Mouse (Mus musculus) stomach, postnatal 0 days (tissue): ENCODE data around the gene Ibsp. TPM values are rescaled to one million over a fixed set of nuclear protein-coding genes. Genes with fewer than 3 reads are reported as not detected.
A peak's percentile ranks its signal among the peaks of the same experiment; 100 is the strongest.

Experiments used
- ATAC-seq: fragments of 200-750 bp; cut with Nextera tagmentation; 2 replicates; pipeline ENCODE4 v1.8.0; 2017; ENCODE audit not compliant: low FRiP score, low TSS enrichment
- DNase-seq: peaks from one replicate; pipeline ENCODE4 v3.0.0-alpha.2; 2016; ENCODE audit warnings: low spot score
- H3K27ac ChIP-seq: fragments of 300-500 bp; sonication (generic); replicated peaks from 2 replicates; pipeline ENCODE4 v1.5.1; 2014; ENCODE audit warnings: mild to moderate bottlenecking, control low read depth
- H3K27me3 ChIP-seq: fragments of 300-500 bp; sonication (generic); 2 replicates; pipeline ENCODE4 v1.6.1; 2014; ENCODE audit warnings: low read length; ENCODE audit not compliant: control insufficient read depth, insufficient read depth
- H3K36me3 ChIP-seq: fragments of 300-500 bp; sonication (generic); 2 replicates; pipeline ENCODE4 v1.6.1; 2014; ENCODE audit warnings: low read length, mixed read lengths; ENCODE audit not compliant: control insufficient read depth, insufficient read depth
- H3K4me1 ChIP-seq: fragments of 300-500 bp; sonication (generic); replicated peaks from 2 replicates; pipeline ENCODE4 v1.6.1; 2014; ENCODE audit warnings: antibody characterized with exemption; ENCODE audit not compliant: control insufficient read depth, insufficient read depth
- H3K4me2 ChIP-seq: fragments of 300-500 bp; sonication (generic); replicated peaks from 2 replicates; pipeline ENCODE4 v1.6.1; 2014; ENCODE audit warnings: low read depth, mild to moderate bottlenecking, control low read depth, moderate library complexity
- H3K4me3 ChIP-seq: fragments of 300-500 bp; sonication (generic); 2 replicates; pipeline ENCODE4 v1.5.1; 2014; ENCODE audit warnings: low read depth, low read length, control low read depth
- H3K9ac ChIP-seq: fragments of 300-500 bp; sonication (generic); 2 replicates; pipeline ENCODE4 v1.6.1; 2014; ENCODE audit warnings: mild to moderate bottlenecking, low read length, control low read depth, mixed read lengths
- H3K9me3 ChIP-seq: fragments of 300-500 bp; sonication (generic); 2 replicates; pipeline ENCODE4 v1.6.1; 2016; ENCODE audit warnings: low read length; ENCODE audit not compliant: control insufficient read depth
- CTCF ChIP-seq: IDR thresholded peaks from 2 replicates; pipeline ENCODE4 v1.5.1; 2016; ENCODE audit warnings: antibody characterized with exemption, low read depth, mild to moderate bottlenecking, moderate library complexity
- EP300 ChIP-seq: optimal IDR thresholded peaks from 2 replicates; pipeline ENCODE3; 2016; ENCODE audit warnings: antibody characterized with exemption
- WGBS: fragments of 180-500 bp; shearing (Covaris S2); extraction: QIAGEN DNeasy Blood & Tissue Kit; methylation state at CpG from one replicate; pipeline ENCODE4 v1.1.7; 2014; 5-methylcytosine and 5-hydroxymethylcytosine counted together
- polyA plus RNA-seq: library from polyadenylated mRNA; unstranded; fragments of >200 nt; fragmentation: Nextera tagmentation; extraction: Ambion mirVana; gene quantifications from 2 replicates; pipeline ENCODE4 v1.2.1, GENCODE M21; 2015

Gene Ibsp
- polyA plus RNA-seq, 1 experiment from 2014 or later, result 0.13 TPM

DNA sequence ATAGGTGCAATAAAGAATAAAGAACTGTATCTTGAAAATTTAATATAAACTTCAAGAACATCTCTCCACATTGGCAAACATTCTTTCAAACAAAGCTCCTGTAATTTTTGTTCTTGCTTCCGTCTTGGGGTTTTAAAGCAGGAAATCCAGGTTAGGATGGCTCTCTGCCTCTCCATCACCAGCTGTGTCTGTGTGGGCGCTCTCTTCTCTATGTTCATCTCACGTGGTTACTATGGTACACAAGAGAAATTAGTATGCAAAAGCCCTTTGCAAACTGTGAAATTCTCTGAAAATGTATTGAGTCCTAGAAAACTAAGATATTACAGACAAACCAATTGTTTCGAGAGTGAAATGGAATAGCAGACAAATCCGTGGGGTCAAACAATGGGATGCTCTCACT, 30.4 kb downstream of the Ibsp start:
- DNase-seq (no peak), ATAC-seq (no peak)
- TF ChIP-seq EP300 (no peak), CTCF (no peak)
- H3K27ac ChIP-seq, result no peak overlapping the region
- H3K4me3 ChIP-seq, result no peak overlapping the region
- no peak overlapping the region for H3K9ac ChIP-seq
- H3K9me3 ChIP-seq, result no peaks in the 10 kb centered on the region
- WGBS, result 67% methylated on average over 5 of the region's 5 CpGs
- H3K4me2 ChIP-seq, result no peak overlapping the region
- no peaks in the 10 kb centered on the region for H3K4me1 ChIP-seq
- H3K27me3 ChIP-seq, result no peaks in the 10 kb centered on the region
- no peaks in the 10 kb centered on the region for H3K36me3 ChIP-seq

DNA sequence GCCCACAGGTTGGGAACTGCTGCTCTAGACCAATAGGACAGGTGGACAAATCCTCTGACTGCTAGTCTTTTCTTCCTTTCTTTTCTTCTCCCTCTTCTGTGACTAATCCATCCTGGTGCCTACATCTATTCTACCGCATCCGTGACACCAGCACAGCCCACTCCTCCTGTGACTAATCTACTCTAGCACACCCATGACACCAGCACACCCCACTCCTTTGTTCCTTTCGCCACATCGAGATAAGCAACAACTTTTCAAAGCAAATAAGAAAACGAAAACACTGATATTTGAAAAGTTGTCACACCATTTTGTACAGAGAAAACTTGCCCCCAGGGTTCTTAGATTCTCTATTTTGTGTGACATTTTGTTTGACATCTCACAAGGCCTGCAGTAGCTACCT, 31.1 kb downstream of the Ibsp start:
- Histone ChIP-seq H3K9ac (no peak overlapping the region), H3K4me1 (no peaks in the 10 kb centered on the region), H3K4me3 (no peak overlapping the region), H3K27ac (no peak overlapping the region), H3K4me2 (no peak overlapping the region), H3K36me3 (no peaks in the 10 kb centered on the region), H3K9me3 (no peaks in the 10 kb centered on the region), H3K27me3 (no peaks in the 10 kb centered on the region)
- no peak for TF ChIP-seq CTCF
- no peak for TF ChIP-seq EP300
- 50% methylated on average over 5 of the region's 5 CpGs for WGBS
- no peak for DNase-seq
- no peak for ATAC-seq

DNA sequence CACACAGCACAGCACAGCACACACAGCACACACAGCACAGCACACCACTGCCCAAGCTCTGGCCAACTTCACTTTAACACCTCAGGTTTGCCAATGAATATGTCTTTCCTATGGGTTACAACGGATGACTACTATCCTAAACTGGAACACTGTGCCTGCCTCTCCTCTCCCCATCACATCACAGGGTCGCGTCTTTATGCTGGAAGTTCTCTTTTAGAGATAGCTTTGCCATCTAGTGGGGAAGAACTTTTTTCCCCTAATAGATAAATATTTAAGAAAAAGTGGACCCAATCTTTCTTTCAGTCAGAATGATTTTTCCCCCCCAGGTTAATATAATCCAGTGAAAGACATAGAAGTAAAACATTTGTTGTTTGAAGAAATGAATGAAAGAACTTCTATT, 33.3 kb downstream of the Ibsp start:
- no peaks in the 10 kb centered on the region for H3K9me3 ChIP-seq
- no peak overlapping the region for H3K4me3 ChIP-seq
- DNase-seq (no peak), ATAC-seq (no peak)
- H3K4me2 ChIP-seq, result no peak overlapping the region
- H3K4me1 ChIP-seq, result no peaks in the 10 kb centered on the region
- TF ChIP-seq CTCF (no peak), EP300 (no peak)
- no peak overlapping the region for H3K27ac ChIP-seq
- no peaks in the 10 kb centered on the region for H3K27me3 ChIP-seq
- H3K36me3 ChIP-seq, result no peaks in the 10 kb centered on the region
- WGBS, result 34% methylated on average over 3 of the region's 3 CpGs
- no peak overlapping the region for H3K9ac ChIP-seq

DNA sequence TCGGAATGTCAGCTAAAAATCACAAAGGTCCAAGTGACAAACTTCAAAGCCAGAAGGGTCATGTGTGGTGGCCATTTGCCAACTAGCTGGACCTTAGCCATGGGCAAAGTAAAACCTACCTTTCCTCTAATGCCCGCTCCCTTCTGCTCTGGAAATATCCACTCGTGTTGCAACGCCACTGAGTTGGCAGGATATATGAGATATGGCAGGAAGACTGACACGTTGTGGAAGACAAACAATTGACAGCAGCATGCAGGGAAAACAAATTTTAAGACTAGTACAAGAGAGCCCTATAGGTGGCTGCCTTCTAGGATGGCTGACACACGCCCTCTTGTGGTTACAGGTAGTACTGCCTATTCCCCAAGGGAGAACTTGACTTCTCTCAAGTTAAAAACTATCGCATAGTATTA, 34.3 kb downstream of the Ibsp start:
- 28% methylated on average over 7 of the region's 7 CpGs for WGBS
- TF ChIP-seq EP300 (no peak), CTCF (peak; percentile 93)
- no peak overlapping the region for H3K9ac ChIP-seq
- H3K27me3 ChIP-seq, result no peaks in the 10 kb centered on the region
- H3K4me3 ChIP-seq, result no peak overlapping the region
- no peaks in the 10 kb centered on the region for H3K9me3 ChIP-seq
- H3K27ac ChIP-seq, result no peak overlapping the region
- H3K4me1 ChIP-seq, result no peaks in the 10 kb centered on the region
- H3K4me2 ChIP-seq, result no peak overlapping the region
- ATAC-seq (peak; percentile 60), DNase-seq (peak; percentile 55)
- H3K36me3 ChIP-seq, result no peaks in the 10 kb centered on the region

DNA sequence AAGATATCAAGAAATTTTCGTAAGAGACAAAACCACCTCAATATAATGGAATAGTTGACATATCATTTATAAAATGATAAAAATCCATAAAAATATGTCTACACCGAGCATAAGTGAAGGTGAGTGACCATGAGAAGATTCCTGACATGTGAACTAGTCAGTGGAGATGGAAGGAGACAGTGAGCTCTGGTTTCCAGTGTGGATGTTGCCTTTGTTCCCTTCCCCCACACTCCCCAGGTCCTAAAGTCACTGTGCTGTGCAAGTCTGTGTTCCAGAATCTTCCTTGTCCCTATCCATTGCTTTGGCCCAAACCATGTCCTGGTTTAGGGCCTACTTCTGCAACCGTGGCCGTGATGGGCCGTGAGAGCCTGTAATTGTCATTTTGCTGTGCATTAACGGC, 34.7 kb downstream of the Ibsp start:
- no peaks in the 10 kb centered on the region for H3K36me3 ChIP-seq

DNA sequence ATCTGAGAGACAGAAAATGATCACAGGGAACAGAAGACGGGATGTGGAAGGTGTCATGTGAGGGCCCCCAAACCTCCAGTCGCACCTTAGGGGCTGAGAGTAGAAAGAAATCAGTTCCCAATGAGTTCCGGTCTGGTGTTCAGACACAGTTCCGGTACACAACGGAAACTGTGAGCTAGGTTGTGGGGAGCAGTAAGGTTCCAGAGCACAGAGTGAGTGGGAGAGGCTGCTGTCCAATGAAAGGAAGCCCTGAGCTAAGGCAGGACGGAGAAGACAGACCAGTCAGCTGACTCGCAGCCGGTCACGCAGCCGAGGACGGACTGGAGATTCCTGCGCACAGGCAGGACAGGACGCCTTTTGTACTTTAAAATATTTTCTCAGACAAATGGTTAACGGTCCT, 35.5 kb downstream of the Ibsp start:
- no peak overlapping the region for H3K4me3 ChIP-seq
- no peak for TF ChIP-seq CTCF
- TF ChIP-seq EP300, result no peak
- no peaks in the 10 kb centered on the region for H3K4me1 ChIP-seq
- no peaks in the 10 kb centered on the region for H3K36me3 ChIP-seq
- H3K9ac ChIP-seq, result no peak overlapping the region
- no peak overlapping the region for H3K27ac ChIP-seq
- no peaks in the 10 kb centered on the region for H3K9me3 ChIP-seq
- H3K4me2 ChIP-seq, result no peak overlapping the region
- H3K27me3 ChIP-seq, result no peaks in the 10 kb centered on the region
- no peak for DNase-seq
- WGBS, result 77% methylated on average over 14 of the region's 14 CpGs
- ATAC-seq, result no peak

More for the DNA sequence above, 34.7 kb downstream of the Ibsp start:
- WGBS, result 78% methylated on average over 6 of the region's 6 CpGs
- H3K4me1 ChIP-seq, result no peaks in the 10 kb centered on the region
- H3K9ac ChIP-seq, result no peak overlapping the region
- H3K27me3 ChIP-seq, result no peaks in the 10 kb centered on the region
- no peaks in the 10 kb centered on the region for H3K9me3 ChIP-seq
- DNase-seq (no peak), ATAC-seq (no peak)
- H3K4me3 ChIP-seq, result no peak overlapping the region
- H3K4me2 ChIP-seq, result no peak overlapping the region
- no peak overlapping the region for H3K27ac ChIP-seq
- no peak for TF ChIP-seq EP300
- no peak for TF ChIP-seq CTCF
